Mouse (Mus musculus) stomach, postnatal 0 days (tissue): ENCODE results near the gene Zswim3.
A peak's percentile ranks its signal among the peaks of the same experiment; 100 is the strongest.

Experiments
- CTCF ChIP-seq: IDR thresholded peaks from 2 replicates; pipeline ENCODE4 v1.5.1; 2016; ENCODE audit warnings: antibody characterized with exemption, low read depth, mild to moderate bottlenecking, moderate library complexity
- EP300 ChIP-seq: optimal IDR thresholded peaks from 2 replicates; pipeline ENCODE3; 2016; ENCODE audit warnings: antibody characterized with exemption

DNA sequence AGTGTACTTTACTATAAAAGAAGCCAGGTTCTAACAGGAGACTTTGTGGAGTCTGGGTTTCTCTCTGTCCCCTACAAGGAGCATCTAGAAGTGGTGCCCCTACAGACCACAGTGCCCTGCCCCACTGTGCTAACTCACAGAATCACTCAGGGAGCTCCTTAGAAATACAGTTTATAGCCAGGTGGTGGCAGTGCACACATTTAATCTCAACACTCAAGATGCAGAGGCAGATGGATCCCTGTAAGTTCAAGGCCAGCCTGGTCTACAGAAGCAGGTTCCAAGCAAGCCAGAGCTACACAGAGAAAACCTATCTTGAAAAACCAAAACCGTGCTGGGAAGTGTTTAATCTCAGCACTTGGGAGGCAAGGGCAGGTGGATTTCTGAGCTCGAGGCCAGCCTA, 11.1 kb upstream of the Zswim3 start:
- no peak for TF ChIP-seq EP300
- TF ChIP-seq CTCF: peak; percentile 41
